Mouse (Mus musculus) intestine, embryonic 14.5 days (tissue): ENCODE data around the gene Abcb7. TPM values are rescaled to one million over a fixed set of nuclear protein-coding genes. Genes with fewer than 3 reads are reported as not detected.
A peak's percentile ranks its signal among the peaks of the same experiment; 100 is the strongest.

ENCODE experiments used
- ATAC-seq: fragments of 200-750 bp; cut with Nextera tagmentation; replicated peaks from 2 replicates; pipeline ENCODE4 v1.8.0; 2017; ENCODE audit warnings: low read depth, moderate number of reproducible peaks, moderate TSS enrichment, moderate library complexity; ENCODE audit not compliant: low FRiP score, low TSS enrichment
- DNase-seq: peaks from one replicate; pipeline ENCODE4 v3.0.0-alpha.2; 2018; ENCODE audit warnings: low spot score
- H3K27ac ChIP-seq: fragments of 300-500 bp; sonication (generic); 2 replicates; pipeline ENCODE4 v1.5.1; 2014; ENCODE audit warnings: low read depth, mild to moderate bottlenecking, control low read depth
- H3K27me3 ChIP-seq: fragments of 300-500 bp; sonication (generic); replicated peaks from 2 replicates; pipeline ENCODE4 v1.6.1; 2014; ENCODE audit warnings: low read length, control low read depth; ENCODE audit not compliant: control insufficient read depth, insufficient read depth
- H3K36me3 ChIP-seq: fragments of 300-500 bp; sonication (generic); 2 replicates; pipeline ENCODE4 v1.6.1; 2014; ENCODE audit warnings: low read length, control low read depth; ENCODE audit not compliant: control insufficient read depth, insufficient read depth
- H3K4me1 ChIP-seq: fragments of 300-500 bp; sonication (generic); replicated peaks from 2 replicates; pipeline ENCODE4 v1.6.1; 2014; ENCODE audit warnings: low read length, control low read depth, mixed read lengths; ENCODE audit not compliant: control insufficient read depth, insufficient read depth
- H3K4me2 ChIP-seq: fragments of 300-500 bp; sonication (generic); 2 replicates; pipeline ENCODE4 v1.6.1; 2014; ENCODE audit warnings: low read length
- H3K4me3 ChIP-seq: fragments of 300-500 bp; sonication (generic); 2 replicates; pipeline ENCODE4 v1.5.1; 2014; ENCODE audit warnings: low read depth, low read length, control low read depth, mixed read lengths
- H3K9ac ChIP-seq: fragments of 300-500 bp; sonication (generic); 2 replicates; pipeline ENCODE4 v1.6.1; 2014; ENCODE audit warnings: mild to moderate bottlenecking, low read length
- H3K9me3 ChIP-seq: fragments of 300-500 bp; sonication (generic); 2 replicates; pipeline ENCODE4 v1.6.1; 2016; ENCODE audit warnings: low read length, control low read depth; ENCODE audit not compliant: control insufficient read depth
- WGBS: fragments of 180-500 bp; shearing (Covaris S2); extraction: QIAGEN DNeasy Blood & Tissue Kit; methylation state at CpG from one replicate; pipeline ENCODE4 v1.1.7; 2014; 5-methylcytosine and 5-hydroxymethylcytosine counted together
- polyA plus RNA-seq: library from polyadenylated mRNA; unstranded; fragments of >200 nt; fragmentation: Nextera tagmentation; extraction: Ambion mirVana; gene quantifications from 2 replicates; pipeline ENCODE4 v1.2.1, GENCODE M21; 2014

Gene Abcb7
- 12.4 and 12.7 TPM in 2 replicates for polyA plus RNA-seq

GRCm38 (mm10) chrX:104413183-104413983, at the start of gene Abcb7:
TSS of gene Abcb7 (minus strand) at chrX:104413856.
- peak within 1 kb of the TSS; percentile 68 for H3K9ac ChIP-seq
- peak; percentile 88 for ATAC-seq
- H3K9me3 ChIP-seq = no peaks in the 10 kb centered on the region
- 12% methylated on average over 58 of the region's 58 CpGs for WGBS
- H3K4me3 ChIP-seq = peak within 1 kb of the TSS; percentile 59
- H3K36me3 ChIP-seq = no peaks in the 10 kb centered on the region
- H3K4me2 ChIP-seq = peak within 1 kb of the TSS; percentile 47
- peaks cover 3% of the 10 kb centered on the region; the same call in 1 of the 2 replicates for H3K27me3 ChIP-seq
- no peaks in the 10 kb centered on the region for H3K4me1 ChIP-seq
- DNase-seq = peak; percentile 81
- H3K27ac ChIP-seq = peak within 1 kb of the TSS; percentile 91

- no peak overlapping the region for H3K4me2 ChIP-seq
- no peaks in the 10 kb centered on the region for H3K9me3 ChIP-seq
- 38% methylated on average over 2 of the region's 2 CpGs for WGBS
- H3K27me3 ChIP-seq = no peaks in the 10 kb centered on the region
- H3K4me1 ChIP-seq = no peaks in the 10 kb centered on the region
- no peak overlapping the region for H3K4me3 ChIP-seq
- H3K27ac ChIP-seq = no peak overlapping the region
- DNase-seq (no peak), ATAC-seq (no peak)
- no peaks in the 10 kb centered on the region for H3K36me3 ChIP-seq
- H3K9ac ChIP-seq = no peak overlapping the region
Measured at GRCm38 (mm10) chrX:104461755-104462154, 48.1 kb upstream of the Abcb7 start.

GRCm38 (mm10) chrX:104452433-104452832, 38.8 kb upstream of the Abcb7 start:
- no peak overlapping the region for H3K4me2 ChIP-seq
- WGBS = 83% methylated on average over 1 of the region's 1 CpGs
- ATAC-seq = no peak
- peaks cover 8% of the 10 kb centered on the region; the same call in 1 of the 2 replicates for H3K27me3 ChIP-seq
- H3K9me3 ChIP-seq = no peaks in the 10 kb centered on the region
- H3K4me1 ChIP-seq = no peaks in the 10 kb centered on the region
- H3K9ac ChIP-seq = no peak overlapping the region
- H3K4me3 ChIP-seq = no peak overlapping the region
- H3K36me3 ChIP-seq = no peaks in the 10 kb centered on the region
- H3K27ac ChIP-seq = no peak overlapping the region
- no peak for DNase-seq

GRCm38 (mm10) chrX:104433456-104433855, 19.8 kb upstream of the Abcb7 start:
- H3K27me3 ChIP-seq = 0 out of 2 replicates have a peak, but pooled peaks cover 3% of the 10 kb centered on the region
- no peak overlapping the region for H3K9ac ChIP-seq
- H3K4me1 ChIP-seq = no peaks in the 10 kb centered on the region
- no peak overlapping the region for H3K27ac ChIP-seq
- H3K4me2 ChIP-seq = no peak overlapping the region
- DNase-seq = no peak
- no peaks in the 10 kb centered on the region for H3K36me3 ChIP-seq
- no peaks in the 10 kb centered on the region for H3K9me3 ChIP-seq
- no peak for ATAC-seq
- WGBS = 36% methylated on average over 1 of the region's 1 CpGs
- no peak overlapping the region for H3K4me3 ChIP-seq

- H3K4me1 ChIP-seq = no peaks in the 10 kb centered on the region
- no peaks in the 10 kb centered on the region for H3K36me3 ChIP-seq
- H3K9me3 ChIP-seq = no peaks in the 10 kb centered on the region
- 0 out of 2 replicates have a peak, but pooled peaks cover 3% of the 10 kb centered on the region for H3K27me3 ChIP-seq
- no peak overlapping the region for H3K4me3 ChIP-seq
- H3K27ac ChIP-seq = no peak overlapping the region
- H3K9ac ChIP-seq = no peak overlapping the region
- no peak for DNase-seq
- ATAC-seq = no peak
- WGBS = 77% methylated on average over 3 of the region's 3 CpGs
- H3K4me2 ChIP-seq = no peak overlapping the region
Measured at GRCm38 (mm10) chrX:104428108-104428507, 14.5 kb upstream of the Abcb7 start.

GRCm38 (mm10) chrX:104413995-104414394, 339 bp upstream of the Abcb7 start:
- no peaks in the 10 kb centered on the region for H3K4me1 ChIP-seq
- no peaks in the 10 kb centered on the region for H3K9me3 ChIP-seq
- H3K27ac ChIP-seq = peak overlapping the region; percentile 91; the same call in 1 of the 2 replicates
- 48% methylated on average over 7 of the region's 7 CpGs for WGBS
- no peak for ATAC-seq
- no peak for DNase-seq
- peak overlapping the region; percentile 47 for H3K4me2 ChIP-seq
- H3K36me3 ChIP-seq = no peaks in the 10 kb centered on the region
- H3K4me3 ChIP-seq = peak overlapping the region; percentile 59
- H3K9ac ChIP-seq = no peak overlapping the region
- peaks cover 3% of the 10 kb centered on the region; the same call in 1 of the 2 replicates for H3K27me3 ChIP-seq

GRCm38 (mm10) chrX:104408137-104408536, 5.5 kb downstream of the Abcb7 start:
- Histone ChIP-seq H3K27me3 (0 out of 2 replicates have a peak, but pooled peaks cover 4% of the 10 kb centered on the region), H3K4me3 (no peak overlapping the region), H3K9me3 (no peaks in the 10 kb centered on the region), H3K4me2 (no peak overlapping the region), H3K4me1 (no peaks in the 10 kb centered on the region), H3K27ac (no peak overlapping the region), H3K9ac (no peak overlapping the region), H3K36me3 (no peaks in the 10 kb centered on the region)
- ATAC-seq (no peak), DNase-seq (no peak)

GRCm38 (mm10) chrX:104402463-104402862, 11.2 kb downstream of the Abcb7 start:
- Histone ChIP-seq H3K27me3 (peaks cover 4% of the 10 kb centered on the region; the same call in 1 of the 2 replicates), H3K36me3 (no peaks in the 10 kb centered on the region), H3K9ac (no peak overlapping the region), H3K27ac (no peak overlapping the region), H3K4me2 (no peak overlapping the region), H3K9me3 (no peaks in the 10 kb centered on the region), H3K4me1 (no peaks in the 10 kb centered on the region), H3K4me3 (no peak overlapping the region)
- DNase-seq (no peak), ATAC-seq (no peak)
- 75% methylated on average over 5 of the region's 5 CpGs for WGBS

GRCm38 (mm10) chrX:104401134-104401533, 12.5 kb downstream of the Abcb7 start:
- H3K9ac ChIP-seq = no peak overlapping the region
- no peak overlapping the region for H3K4me2 ChIP-seq
- no peak for DNase-seq
- H3K4me3 ChIP-seq = no peak overlapping the region
- H3K36me3 ChIP-seq = no peaks in the 10 kb centered on the region
- ATAC-seq = no peak
- H3K27me3 ChIP-seq = peaks cover 2% of the 10 kb centered on the region; the same call in 1 of the 2 replicates
- H3K4me1 ChIP-seq = no peaks in the 10 kb centered on the region
- H3K9me3 ChIP-seq = no peaks in the 10 kb centered on the region
- no peak overlapping the region for H3K27ac ChIP-seq
- WGBS = 96% methylated on average over 1 of the region's 1 CpGs
